Mouse (Mus musculus): ENCODE data around the gene Trim3. TPM values are rescaled to one million over a fixed set of nuclear protein-coding genes. Genes with fewer than 3 reads are reported as not detected.
A peak's percentile ranks its signal among the peaks of the same experiment; 100 is the strongest.

The Trim3 gene
- 65.4 and 74.5 TPM in 2 replicates for polyA plus RNA-seq (2015; fragmentation: Nextera tagmentation; extraction: Ambion mirVana)

DNA sequence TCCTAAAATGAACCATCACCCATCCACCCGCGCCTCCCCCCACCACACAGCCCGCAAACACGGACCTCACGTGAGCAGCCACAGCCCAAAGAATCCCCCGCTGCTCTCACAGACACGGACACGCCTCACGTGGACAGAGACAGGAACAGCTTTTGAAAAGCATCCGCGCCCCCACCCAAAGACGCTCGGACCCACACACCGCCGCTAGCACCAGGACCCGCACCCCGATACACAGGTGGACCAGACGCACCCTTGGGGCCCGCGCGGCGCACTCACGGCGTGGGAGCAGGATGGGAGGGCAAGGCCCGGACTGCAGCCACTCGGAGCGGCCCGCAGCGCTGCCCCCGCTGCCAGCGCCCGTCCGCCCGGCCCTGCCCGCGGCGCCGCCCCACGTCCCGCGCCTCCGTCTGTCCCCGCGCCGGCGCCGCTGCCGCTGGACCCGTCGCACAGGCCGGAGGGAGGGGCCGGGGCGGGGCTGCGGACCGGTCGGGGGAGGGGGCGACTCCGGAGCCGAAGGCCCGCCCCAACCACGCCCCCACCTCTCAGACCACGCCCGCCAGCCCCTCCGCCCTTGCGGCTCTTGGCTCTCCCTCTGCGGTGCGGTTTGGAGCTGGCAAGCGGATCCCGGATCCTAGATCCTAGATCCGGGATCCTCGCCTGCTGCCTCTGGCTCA, at the start of gene Trim3:
Gene Trim3 (minus strand): TSS at position 445 of the 674 bp plus-strand sequence.
- Histone ChIP-seq H3K4me1 (replicated peaks) (peaks cover 56% of the 10 kb centered on the region), H3K4me3 (replicated peaks) (peak within 1 kb of the TSS; percentile 83), H3K36me3 (peaks cover 27% of the 10 kb centered on the region), H3K27me3 (no peaks in the 10 kb centered on the region), H3K4me2 (replicated peaks) (peak within 1 kb of the TSS; percentile 80), H3K9me3 (no peaks in the 10 kb centered on the region), H3K27ac (peak within 1 kb of the TSS; percentile 89), H3K9ac (replicated peaks) (peak within 1 kb of the TSS; percentile 90)
- WGBS = 1% methylated on average over 49 of the region's 71 CpGs
- ATAC-seq = peak; percentile 88

DNA sequence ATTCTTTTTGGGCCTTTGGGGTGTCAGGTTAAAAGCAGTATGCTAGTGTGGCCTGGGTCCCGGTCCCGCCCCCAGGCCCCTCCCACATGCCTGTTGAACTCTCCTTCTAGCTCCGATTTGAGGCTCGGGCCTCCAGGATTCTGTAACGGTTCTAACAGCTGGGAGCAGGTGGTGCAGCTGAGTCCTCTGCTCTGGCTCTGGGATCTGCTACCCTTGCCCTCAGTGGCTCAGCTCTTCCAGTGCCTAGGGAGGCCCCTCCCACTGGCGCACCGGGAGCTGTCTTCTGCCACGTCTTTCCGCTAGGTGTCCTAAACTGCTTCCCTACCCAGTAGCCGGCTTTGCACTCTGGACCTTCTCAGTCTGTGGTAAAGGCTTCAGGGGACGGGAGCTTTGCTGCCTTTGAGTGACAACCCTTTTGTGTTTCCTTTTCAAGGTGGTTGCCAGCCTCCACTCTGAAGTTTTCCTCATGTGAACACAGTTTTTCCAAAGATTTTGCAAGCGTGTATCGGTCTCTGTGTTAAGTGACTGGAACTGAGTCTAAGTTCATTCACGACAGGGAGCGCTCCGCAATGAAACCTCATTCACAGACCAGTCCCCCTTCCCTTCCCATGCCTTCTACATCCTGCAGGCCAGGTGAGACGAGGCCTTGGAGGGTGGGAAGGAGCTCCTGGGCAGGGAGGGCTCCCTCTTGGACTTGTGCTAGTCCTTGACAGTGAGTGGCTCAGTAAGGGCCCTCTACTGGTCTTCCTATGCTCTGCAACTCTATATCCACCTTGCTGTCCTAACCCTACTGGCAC, 17.5 kb upstream of the Trim3 start, which contains the start of gene Dnhd1:
Gene Dnhd1 (plus strand): TSS at position 189 of the 797 bp plus-strand sequence.
- H3K27ac ChIP-seq = no peak within 1 kb of the TSS
- peak within 1 kb of the TSS; percentile 60 for H3K4me2 ChIP-seq (replicated peaks)
- peak; percentile 94 for ATAC-seq
- H3K9me3 ChIP-seq = no peaks in the 10 kb centered on the region
- 3% methylated on average over 17 of the region's 17 CpGs for WGBS
- peak within 1 kb of the TSS; percentile 32 for H3K4me3 ChIP-seq (replicated peaks)
- peaks cover 11% of the 10 kb centered on the region for H3K4me1 ChIP-seq (replicated peaks)
- H3K27me3 ChIP-seq = no peaks in the 10 kb centered on the region
- H3K9ac ChIP-seq (replicated peaks) = peak within 1 kb of the TSS; percentile 59
- H3K36me3 ChIP-seq = peaks cover 3% of the 10 kb centered on the region; the same call in 1 of the 2 replicates

DNA sequence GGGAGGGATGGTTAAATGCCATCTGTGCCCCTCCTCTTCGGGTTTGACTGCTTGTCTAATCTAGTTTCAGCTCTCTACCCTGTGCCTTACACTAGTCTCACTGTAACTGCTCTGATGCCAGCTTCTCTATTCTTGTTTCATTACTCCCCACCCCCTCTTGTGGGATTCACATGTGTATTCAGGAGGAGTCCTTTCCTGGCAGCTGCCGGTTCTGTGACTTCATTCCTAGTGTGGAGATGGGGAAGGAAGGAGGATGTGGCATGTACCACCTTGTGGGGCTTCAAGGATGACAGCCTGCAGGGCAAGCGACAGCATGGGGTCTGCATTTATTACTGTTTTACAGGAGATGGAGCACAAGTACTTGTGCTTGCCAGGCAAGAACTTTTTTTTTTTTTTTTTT, 8.6 kb upstream of the Trim3 start:
- Histone ChIP-seq H3K9ac (replicated peaks) (0 out of 2 replicates have a peak overlapping the region, but pooled peaks have one; percentile 87), H3K4me1 (replicated peaks) (peaks cover 29% of the 10 kb centered on the region), H3K27me3 (no peaks in the 10 kb centered on the region), H3K4me2 (replicated peaks) (peak overlapping the region; percentile 98; the same call in 1 of the 2 replicates), H3K4me3 (replicated peaks) (no peak overlapping the region), H3K9me3 (no peaks in the 10 kb centered on the region), H3K27ac (no peak overlapping the region), H3K36me3 (peaks cover 21% of the 10 kb centered on the region)
- WGBS = 91% methylated on average over 3 of the region's 3 CpGs
- no peak for ATAC-seq

DNA sequence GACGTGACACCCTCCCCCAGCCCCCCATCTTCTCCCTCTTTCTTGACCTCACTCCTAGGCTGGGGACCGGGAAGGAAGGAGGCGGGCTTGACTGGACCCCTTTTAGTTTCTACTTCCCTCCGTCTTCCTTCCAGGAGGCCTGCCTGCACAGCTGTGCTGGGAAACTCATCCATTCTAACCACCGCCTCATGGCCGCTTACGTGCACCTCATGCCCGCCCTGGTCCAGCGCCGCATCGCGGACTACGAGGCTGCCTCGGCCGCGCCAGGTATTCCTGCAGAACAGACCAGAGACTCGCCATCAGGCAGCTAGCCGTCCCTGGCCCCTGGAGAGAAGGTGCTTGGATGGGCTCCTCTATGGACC, 7.5 kb upstream of the Trim3 start:
- peak overlapping the region; percentile 84 for H3K27ac ChIP-seq
- WGBS = under 1% methylated on average over 15 of the region's 18 CpGs
- peaks cover 32% of the 10 kb centered on the region for H3K36me3 ChIP-seq
- peak overlapping the region; percentile 98 for H3K4me2 ChIP-seq (replicated peaks)
- H3K9ac ChIP-seq (replicated peaks) = peak overlapping the region; percentile 87
- no peaks in the 10 kb centered on the region for H3K9me3 ChIP-seq
- H3K4me3 ChIP-seq (replicated peaks) = peak overlapping the region; percentile 79
- H3K27me3 ChIP-seq = no peaks in the 10 kb centered on the region
- H3K4me1 ChIP-seq (replicated peaks) = peaks cover 29% of the 10 kb centered on the region
- ATAC-seq = no peak

DNA sequence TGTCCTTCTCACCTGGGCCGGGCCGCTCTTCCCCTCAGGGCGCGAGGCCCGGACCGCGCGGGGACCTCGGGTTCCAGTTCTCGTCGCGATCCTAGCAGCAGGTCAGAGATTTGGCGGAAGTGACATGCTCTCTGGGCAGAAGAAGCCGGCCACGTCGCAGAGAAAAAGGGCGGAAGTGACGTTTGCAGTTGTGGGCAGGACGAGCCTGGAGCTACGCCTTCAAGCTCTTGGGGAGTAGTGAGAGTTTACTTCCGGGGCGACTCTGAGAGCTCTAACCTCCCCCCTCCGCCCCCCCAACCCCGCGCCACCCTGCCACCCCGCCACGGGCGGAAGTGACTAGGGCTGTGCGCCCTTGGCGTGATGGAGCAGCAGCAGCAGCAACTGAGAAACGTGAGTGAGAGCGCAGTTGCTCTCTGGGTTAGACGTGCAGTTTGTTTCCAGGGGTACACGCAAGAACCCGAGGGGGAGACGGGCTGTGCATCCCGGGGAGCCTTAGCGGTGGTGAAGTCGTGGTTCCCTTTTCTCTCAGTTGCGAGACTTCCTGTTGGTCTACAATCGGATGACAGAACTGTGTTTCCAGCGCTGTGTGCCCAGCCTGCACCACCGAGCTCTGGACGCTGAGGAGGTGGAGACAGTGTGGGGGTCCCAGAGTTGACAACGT, 7.0 kb upstream of the Trim3 start, which contains the start of the genes Arfip2 and Gm45799:
Gene Arfip2 (minus strand): TSS at position 184 of the 661 bp plus-strand sequence.
Gene Gm45799 (plus strand): TSS at position 320 of the 661 bp plus-strand sequence.
- peak within 1 kb of the TSS; percentile 84 for H3K27ac ChIP-seq
- no peaks in the 10 kb centered on the region for H3K27me3 ChIP-seq
- under 1% methylated on average over 45 of the region's 45 CpGs for WGBS

DNA sequence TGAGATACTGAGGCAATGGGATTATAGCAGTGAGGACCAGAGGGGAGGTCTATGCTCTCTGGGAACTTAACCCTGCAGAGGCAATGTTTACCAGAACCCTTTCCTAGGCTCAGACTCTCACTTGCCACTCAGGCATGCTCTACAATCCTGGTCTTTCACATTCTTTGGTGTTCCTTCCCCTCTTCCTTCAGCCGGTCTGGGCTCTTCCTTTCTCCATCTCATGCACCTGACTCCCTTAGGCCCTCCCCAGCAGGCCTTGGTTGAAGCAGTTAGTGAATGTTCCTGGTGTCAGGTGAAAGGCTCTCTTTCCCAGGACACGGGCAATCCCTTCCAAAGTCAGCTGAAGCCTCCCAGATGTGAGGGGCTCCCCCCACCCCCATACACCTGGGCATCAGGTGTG, 6.4 kb upstream of the Trim3 start, which contains the start of gene Timm10b:
Gene Timm10b (plus strand): TSS at position 301 of the 400 bp plus-strand sequence.
- no peaks in the 10 kb centered on the region for H3K9me3 ChIP-seq
- peaks cover 36% of the 10 kb centered on the region for H3K36me3 ChIP-seq
- H3K27me3 ChIP-seq = no peaks in the 10 kb centered on the region
- peak within 1 kb of the TSS; percentile 94 for H3K9ac ChIP-seq (replicated peaks)
- ATAC-seq = peak; percentile 2; the same call in 1 of the 2 replicates
- H3K27ac ChIP-seq = peak within 1 kb of the TSS; percentile 84
- H3K4me1 ChIP-seq (replicated peaks) = peaks cover 30% of the 10 kb centered on the region
- H3K4me2 ChIP-seq (replicated peaks) = peak within 1 kb of the TSS; percentile 98
- WGBS = 0% methylated on average over 2 of the region's 2 CpGs
- H3K4me3 ChIP-seq (replicated peaks) = peak within 1 kb of the TSS; percentile 79

More for the DNA sequence above, 7.0 kb upstream of the Trim3 start, which contains the start of the genes Arfip2 and Gm45799:
- Histone ChIP-seq H3K36me3 (peaks cover 36% of the 10 kb centered on the region), H3K4me1 (replicated peaks) (peaks cover 29% of the 10 kb centered on the region), H3K4me2 (replicated peaks) (peak within 1 kb of the TSS; percentile 98), H3K4me3 (replicated peaks) (peak within 1 kb of the TSS; percentile 79), H3K9ac (replicated peaks) (peak within 1 kb of the TSS; percentile 94), H3K9me3 (no peaks in the 10 kb centered on the region)
- ATAC-seq = peak; percentile 97

DNA sequence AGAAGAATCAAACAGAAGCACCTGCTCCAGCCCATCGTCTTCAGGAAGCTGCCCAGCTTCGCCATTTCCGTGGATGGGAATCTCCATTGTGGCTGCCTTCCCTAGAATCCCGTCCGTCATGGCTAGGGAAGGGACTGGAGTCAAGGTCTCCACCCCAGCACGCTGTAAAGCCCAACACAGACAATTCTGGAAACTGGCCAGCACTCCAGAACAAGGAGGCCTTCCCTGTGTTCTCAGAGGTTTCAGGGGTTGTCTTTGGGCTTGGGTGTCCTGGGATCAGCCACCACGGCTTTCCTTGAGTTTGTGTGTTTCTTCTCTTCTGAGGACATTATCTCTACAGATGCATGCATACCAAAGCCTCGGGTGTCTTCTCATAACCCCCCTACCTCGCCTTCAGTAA, 5.9 kb upstream of the Trim3 start:
- Histone ChIP-seq H3K9me3 (no peaks in the 10 kb centered on the region), H3K4me1 (replicated peaks) (peaks cover 34% of the 10 kb centered on the region), H3K4me2 (replicated peaks) (peak overlapping the region; percentile 98), H3K36me3 (peaks cover 36% of the 10 kb centered on the region), H3K9ac (replicated peaks) (peak overlapping the region; percentile 94), H3K27me3 (no peaks in the 10 kb centered on the region), H3K27ac (no peak overlapping the region), H3K4me3 (replicated peaks) (peak overlapping the region; percentile 79)
- 78% methylated on average over 9 of the region's 9 CpGs for WGBS
- ATAC-seq = no peak

DNA sequence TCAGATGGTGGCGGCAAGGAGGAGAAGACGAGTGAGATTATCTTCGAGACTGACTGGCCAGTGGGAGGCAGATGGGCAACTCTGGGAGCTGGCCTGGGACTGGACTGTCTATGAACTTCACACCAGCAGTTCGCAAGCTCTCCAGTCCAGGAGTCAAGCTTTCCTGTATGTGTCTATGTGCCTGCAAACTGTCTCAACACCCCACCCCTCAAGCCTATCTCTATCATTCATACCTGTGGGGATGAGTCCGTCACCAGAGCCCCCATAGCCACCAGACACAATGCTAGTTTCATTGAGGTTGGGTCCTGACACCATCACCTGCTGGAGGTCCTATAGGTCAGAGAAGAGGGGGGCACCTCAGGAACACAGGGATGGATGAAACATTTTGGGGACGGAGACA, 5.4 kb upstream of the Trim3 start:
- no peak overlapping the region for H3K4me3 ChIP-seq (replicated peaks)

DNA sequence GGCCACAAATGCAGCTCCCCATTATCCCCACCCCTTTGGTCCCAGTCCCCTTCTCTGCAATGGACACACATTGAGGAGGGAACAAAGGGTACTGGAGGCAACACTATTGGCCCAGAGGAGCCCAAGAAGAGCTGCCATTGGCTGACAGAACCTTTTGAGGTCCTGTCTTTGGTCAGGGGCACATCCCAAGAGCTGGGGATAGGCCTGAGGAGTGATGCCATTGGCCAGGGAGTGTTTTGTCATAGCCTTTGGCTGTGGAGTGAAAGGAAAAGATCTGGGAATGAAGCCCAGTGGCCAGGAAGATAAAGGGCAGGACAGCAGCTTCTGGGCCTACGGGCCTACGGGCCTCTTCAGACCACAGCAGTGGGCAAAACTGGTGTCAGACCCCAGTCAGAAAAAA, 2.4 kb upstream of the Trim3 start:
- 97% methylated on average over 2 of the region's 2 CpGs for WGBS
- no peaks in the 10 kb centered on the region for H3K9me3 ChIP-seq
- no peak overlapping the region for H3K4me2 ChIP-seq (replicated peaks)
- H3K27me3 ChIP-seq = no peaks in the 10 kb centered on the region
- ATAC-seq = no peak
- H3K36me3 ChIP-seq = peaks cover 27% of the 10 kb centered on the region
- H3K4me3 ChIP-seq (replicated peaks) = no peak overlapping the region
- peaks cover 51% of the 10 kb centered on the region for H3K4me1 ChIP-seq (replicated peaks)
- H3K27ac ChIP-seq = 0 out of 2 replicates have a peak overlapping the region, but pooled peaks have one; percentile 3
- H3K9ac ChIP-seq (replicated peaks) = no peak overlapping the region

More for the DNA sequence above, 5.4 kb upstream of the Trim3 start:
- Histone ChIP-seq H3K27ac (no peak overlapping the region), H3K9me3 (no peaks in the 10 kb centered on the region), H3K4me2 (replicated peaks) (no peak overlapping the region), H3K9ac (replicated peaks) (no peak overlapping the region), H3K36me3 (peaks cover 34% of the 10 kb centered on the region), H3K4me1 (replicated peaks) (peaks cover 40% of the 10 kb centered on the region), H3K27me3 (no peaks in the 10 kb centered on the region)
- no peak for ATAC-seq
- 94% methylated on average over 6 of the region's 6 CpGs for WGBS

DNA sequence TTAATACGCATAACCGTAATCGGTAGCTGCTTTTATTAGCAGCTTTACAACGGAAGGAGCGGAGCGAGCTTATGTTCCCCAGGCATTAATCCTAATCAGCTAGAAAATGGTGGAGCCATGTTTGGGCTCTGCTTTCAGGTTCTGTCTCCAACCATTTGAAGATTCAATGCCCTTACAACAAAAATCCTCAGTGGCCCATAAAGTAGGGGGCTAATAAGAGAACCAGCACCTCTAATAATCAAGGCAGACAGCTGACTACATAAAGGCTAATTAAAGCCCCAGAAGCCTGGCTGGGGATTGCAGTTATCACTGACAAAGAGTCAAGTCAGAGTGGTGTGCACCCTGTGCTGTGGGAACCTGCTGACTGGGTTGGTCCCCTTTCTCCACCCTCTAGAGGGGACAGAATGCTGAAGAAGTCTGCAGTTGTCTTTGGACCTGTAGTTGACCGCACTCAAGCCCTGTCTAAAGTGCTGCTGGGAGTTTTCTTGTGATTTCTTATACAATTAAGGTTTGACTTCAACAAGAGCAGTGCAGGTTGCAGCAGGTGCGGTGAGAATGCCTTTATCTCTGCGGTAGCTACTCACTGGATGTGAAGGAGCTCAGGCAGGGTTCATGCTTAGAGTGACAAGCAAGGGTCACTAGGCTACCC, 1.0 kb upstream of the Trim3 start:
- H3K36me3 ChIP-seq = peaks cover 27% of the 10 kb centered on the region
- H3K27me3 ChIP-seq = no peaks in the 10 kb centered on the region
- peak overlapping the region; percentile 80 for H3K4me2 ChIP-seq (replicated peaks)
- peak overlapping the region; percentile 83 for H3K4me3 ChIP-seq (replicated peaks)
- ATAC-seq = no peak
- 0 out of 2 replicates have a peak overlapping the region, but pooled peaks have one; percentile 89 for H3K27ac ChIP-seq
- H3K9ac ChIP-seq (replicated peaks) = no peak overlapping the region; the same call in 1 of the 2 replicates
- peaks cover 56% of the 10 kb centered on the region for H3K4me1 ChIP-seq (replicated peaks)
- H3K9me3 ChIP-seq = no peaks in the 10 kb centered on the region
- 43% methylated on average over 9 of the region's 9 CpGs for WGBS

DNA sequence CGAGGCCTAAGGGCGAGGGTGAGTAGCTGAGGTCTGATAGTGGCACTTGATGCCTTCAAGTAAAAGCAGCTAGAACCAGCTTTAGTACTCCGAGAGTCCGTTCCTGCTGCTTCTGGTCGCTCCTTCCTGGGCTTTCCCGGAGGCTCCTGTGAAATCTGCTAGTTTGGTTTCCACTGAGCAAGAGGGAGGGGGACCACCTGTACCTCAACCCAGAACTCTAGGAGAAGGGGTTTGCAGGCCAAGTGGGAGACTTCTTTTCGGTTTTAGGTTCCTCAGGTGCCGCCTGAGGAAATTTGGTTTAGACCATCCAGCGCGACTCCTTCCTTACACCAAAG, 397 bp upstream of the Trim3 start:
- H3K4me1 ChIP-seq (replicated peaks) = peaks cover 56% of the 10 kb centered on the region

More for the DNA sequence above, 397 bp upstream of the Trim3 start:
- ATAC-seq = no peak
- H3K4me2 ChIP-seq (replicated peaks) = peak overlapping the region; percentile 80
- WGBS = 4% methylated on average over 10 of the region's 10 CpGs
- peaks cover 27% of the 10 kb centered on the region for H3K36me3 ChIP-seq
- no peaks in the 10 kb centered on the region for H3K9me3 ChIP-seq
- H3K27me3 ChIP-seq = no peaks in the 10 kb centered on the region
- peak overlapping the region; percentile 83 for H3K4me3 ChIP-seq (replicated peaks)
- H3K9ac ChIP-seq (replicated peaks) = peak overlapping the region; percentile 90
- H3K27ac ChIP-seq = peak overlapping the region; percentile 89
